Mouse (Mus musculus): ENCODE measurements around the gene Iqsec3. TPM values are rescaled to one million over a fixed set of nuclear protein-coding genes. Genes with fewer than 3 reads are reported as not detected.

Gene Iqsec3
- 1 to 10 TPM; 3.6 to 6.3 TPM for total RNA-seq (2021)
- polyA plus RNA-seq (2012; rRNA removed), result 4.9 and 5.6 TPM in 2 replicates
- long read RNA-seq, partial matches to known transcripts, result 1 of 2 reads
- long read RNA-seq, other reads (novel, unspliced or antisense), result 1 of 2 reads

GRCm38 (mm10) chr6:121473093-121473821 is at the start of gene Iqsec3:
TSS of gene Iqsec3 (minus strand) at chr6:121473678.
- DNase-seq, result peak; percentile 94

- DNase-seq, result no peak
Observed at GRCm38 (mm10) chr6:121522106-121522705, 48.7 kb upstream of the Iqsec3 start.

- no peak for DNase-seq
Observed at GRCm38 (mm10) chr6:121521030-121521429, 47.6 kb upstream of the Iqsec3 start.

- no peak for DNase-seq
Observed at GRCm38 (mm10) chr6:121519896-121520295, 46.4 kb upstream of the Iqsec3 start.

GRCm38 (mm10) chr6:121519266-121519810 is 45.9 kb upstream of the Iqsec3 start:
- DNase-seq, result no peak

GRCm38 (mm10) chr6:121517726-121518125 is 44.2 kb upstream of the Iqsec3 start:
- DNase-seq, result no peak

- DNase-seq, result no peak
Observed at GRCm38 (mm10) chr6:121510381-121510780, 36.9 kb upstream of the Iqsec3 start.

GRCm38 (mm10) chr6:121509871-121510270 is 36.4 kb upstream of the Iqsec3 start:
- no peak for DNase-seq

- no peak for DNase-seq
Observed at GRCm38 (mm10) chr6:121508266-121508665, 34.8 kb upstream of the Iqsec3 start.

- DNase-seq, result no peak
Observed at GRCm38 (mm10) chr6:121501044-121501638, 27.7 kb upstream of the Iqsec3 start.

GRCm38 (mm10) chr6:121499856-121500255 is 26.4 kb upstream of the Iqsec3 start:
- DNase-seq, result no peak

GRCm38 (mm10) chr6:121498819-121499535 is 25.5 kb upstream of the Iqsec3 start:
- DNase-seq, result no peak

- no peak for DNase-seq
Observed at GRCm38 (mm10) chr6:121495606-121496005, 22.1 kb upstream of the Iqsec3 start.

GRCm38 (mm10) chr6:121495026-121495425 is 21.5 kb upstream of the Iqsec3 start:
- DNase-seq, result no peak

GRCm38 (mm10) chr6:121494319-121494718 is 20.8 kb upstream of the Iqsec3 start:
- DNase-seq, result no peak

- no peak for DNase-seq
Observed at GRCm38 (mm10) chr6:121491339-121491738, 17.9 kb upstream of the Iqsec3 start.

GRCm38 (mm10) chr6:121472273-121472672 is 1.2 kb downstream of the Iqsec3 start:
- no peak for DNase-seq

- DNase-seq, result no peak
Observed at GRCm38 (mm10) chr6:121468235-121468634, 5.2 kb downstream of the Iqsec3 start.

GRCm38 (mm10) chr6:121462628-121463340 is 10.7 kb downstream of the Iqsec3 start:
- DNase-seq, result no peak

GRCm38 (mm10) chr6:121457381-121457780 is 16.1 kb downstream of the Iqsec3 start:
- no peak for DNase-seq

GRCm38 (mm10) chr6:121456651-121457050 is 16.8 kb downstream of the Iqsec3 start:
- no peak for DNase-seq
